Mouse (Mus musculus) embryo, embryonic 9.5 days (tissue): ENCODE data around the gene A930018P22Rik.
"Not testable (repeated sequence)": the region's sequence is repeated elsewhere in the genome, so short reads cannot be mapped to it uniquely, and the experiment has no call there.

Experiments
- DNase-seq: peaks from one replicate; pipeline ENCODE4 v3.0.0-alpha.2; 2017; ENCODE audit errors: extremely low spot score

Gene A930018P22Rik

GRCm38 (mm10) chr2:104122505-104123378, at the start of gene A930018P22Rik:
A930018P22Rik (plus strand) TSS chr2:104122769.
- peak; percentile 94 for DNase-seq

GRCm38 (mm10) chr2:104078285-104078684, 44.3 kb upstream of the A930018P22Rik start:
- not testable (repeated sequence) for DNase-seq

GRCm38 (mm10) chr2:104081436-104082050, 41.0 kb upstream of the A930018P22Rik start:
- not testable (repeated sequence) for DNase-seq

DNA sequence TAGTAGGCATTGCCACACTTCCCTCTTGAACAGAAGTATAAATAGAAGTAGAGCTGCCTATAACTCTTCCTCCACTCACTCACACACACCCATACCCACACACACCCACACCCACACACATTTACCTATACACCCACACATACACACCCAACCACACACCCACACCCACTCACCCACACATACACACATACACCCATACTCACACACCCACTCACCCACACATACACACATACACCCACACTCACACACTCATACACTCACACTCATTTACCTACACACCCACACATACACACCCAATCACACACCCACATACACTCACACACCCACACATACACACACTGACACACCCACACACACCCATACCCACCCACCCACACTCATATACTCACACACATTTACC, 40.1 kb upstream of the A930018P22Rik start:
- no peak for DNase-seq

- not testable (repeated sequence) for DNase-seq
These were observed 38.5 kb upstream of the A930018P22Rik start for GRCm38 (mm10) chr2:104084027-104084426.

DNA sequence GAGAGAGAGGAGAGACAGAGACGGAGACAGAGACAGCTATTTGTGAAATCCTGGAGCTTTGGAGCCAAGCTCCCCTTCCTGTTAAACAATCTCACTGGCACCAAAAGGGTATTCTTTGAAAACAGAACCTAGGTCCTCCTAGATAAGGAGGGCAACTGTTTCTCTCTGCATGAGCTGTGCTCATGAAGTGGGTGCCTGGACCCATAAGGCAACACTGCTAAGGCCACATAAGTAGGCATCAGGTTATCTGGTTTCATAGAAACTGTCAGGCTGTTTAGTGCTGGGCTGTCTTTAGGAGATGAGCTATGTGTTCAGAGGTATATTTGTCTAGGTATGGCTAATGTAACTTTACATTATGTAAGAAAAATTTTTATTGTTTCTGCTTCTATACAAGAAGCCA, 35.0 kb upstream of the A930018P22Rik start:
- not testable (repeated sequence) for DNase-seq

DNA sequence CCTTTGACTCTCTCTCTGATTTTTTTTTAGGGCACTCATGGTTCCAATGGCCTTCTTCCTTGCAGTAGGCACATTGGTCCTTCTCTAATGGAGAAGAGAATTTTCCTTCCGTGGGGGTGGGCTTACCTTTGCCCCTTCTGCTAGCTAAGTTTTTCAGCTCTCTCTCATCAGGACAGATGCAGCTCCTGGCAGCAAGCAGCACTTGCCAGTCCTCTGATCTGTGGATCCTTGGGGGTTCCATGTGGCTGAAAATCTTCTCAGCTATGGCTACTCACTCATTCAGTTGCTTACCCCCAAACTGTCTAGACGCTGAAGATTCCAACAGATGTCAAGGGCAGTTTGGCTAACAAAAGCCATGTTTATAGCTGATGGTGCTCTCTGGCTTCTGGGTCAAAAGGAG, 29.3 kb upstream of the A930018P22Rik start:
- DNase-seq: no peak

GRCm38 (mm10) chr2:104095741-104096213, 26.8 kb upstream of the A930018P22Rik start, which contains the start of gene Cd59a:
Cd59a (plus strand) TSS chr2:104095801.
- peak; percentile 85 for DNase-seq

- DNase-seq: no peak
These were observed 26.3 kb upstream of the A930018P22Rik start for GRCm38 (mm10) chr2:104096256-104096655.

DNA sequence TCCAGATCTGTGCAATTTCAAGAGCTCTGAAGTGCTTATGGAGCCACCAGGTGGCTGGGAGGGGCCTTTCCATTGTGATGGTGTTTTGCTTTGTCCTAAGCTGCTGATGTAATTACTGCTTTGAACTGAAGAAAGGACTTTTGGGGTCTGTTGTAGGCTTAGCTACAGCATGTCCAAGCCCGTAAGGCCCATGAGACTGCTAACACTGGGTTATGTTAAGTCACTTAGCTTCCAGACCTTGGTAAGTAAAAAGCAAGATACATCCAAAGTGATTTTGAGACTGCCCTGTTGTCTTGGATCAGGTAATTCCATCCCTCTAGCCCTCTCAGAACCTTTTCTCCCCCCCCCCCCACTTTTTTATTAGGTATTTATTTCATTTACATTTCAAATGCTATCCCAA, 25.8 kb upstream of the A930018P22Rik start:
- not testable (repeated sequence) for DNase-seq

- not testable (repeated sequence) for DNase-seq
These were observed 25.2 kb upstream of the A930018P22Rik start for GRCm38 (mm10) chr2:104097396-104097795.

- no peak for DNase-seq
These were observed 23.9 kb upstream of the A930018P22Rik start for GRCm38 (mm10) chr2:104098529-104099230.

GRCm38 (mm10) chr2:104099231-104099585, 23.4 kb upstream of the A930018P22Rik start:
- no peak for DNase-seq

DNA sequence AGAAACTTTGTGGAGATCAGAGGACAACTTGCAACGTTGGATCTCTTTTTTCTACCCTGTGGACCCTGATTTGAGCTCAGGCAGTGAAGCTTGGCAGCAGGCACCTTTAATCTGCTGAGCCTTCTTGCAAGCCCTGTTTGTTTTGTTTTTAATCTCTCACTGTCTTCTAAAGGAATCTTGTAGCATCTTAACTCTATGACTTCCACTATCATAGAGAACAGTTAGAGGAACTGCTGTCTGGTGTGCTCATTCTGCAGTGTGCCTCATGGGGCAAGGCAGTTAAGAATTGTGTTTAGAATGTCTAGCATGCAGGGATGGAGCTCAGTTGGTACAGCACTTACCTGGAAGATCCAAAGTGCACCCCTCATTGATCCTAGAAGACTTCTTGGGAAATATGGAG, 22.6 kb upstream of the A930018P22Rik start:
- DNase-seq: no peak

- DNase-seq: no peak
These were observed 17.8 kb upstream of the A930018P22Rik start for GRCm38 (mm10) chr2:104104800-104105199.

DNA sequence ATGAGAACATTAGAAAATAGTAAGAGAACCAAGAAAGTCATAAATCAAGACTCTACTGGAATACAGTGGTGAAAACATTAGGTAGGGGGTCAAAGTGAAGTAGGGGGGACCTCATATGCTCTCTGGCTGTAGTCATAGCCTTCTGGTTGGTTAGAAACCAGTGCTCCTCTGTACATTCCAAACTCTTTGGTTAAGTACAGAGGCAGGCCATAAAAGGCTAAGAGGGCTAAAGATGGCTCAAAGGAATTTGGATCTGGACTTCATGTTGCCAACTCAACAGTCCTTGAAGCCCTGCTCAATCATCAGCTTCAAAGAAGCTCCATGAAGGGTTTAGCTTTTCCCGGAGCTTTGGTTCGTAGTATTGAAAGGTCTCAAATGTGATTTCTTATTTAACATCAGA, 13.5 kb upstream of the A930018P22Rik start:
- not testable (repeated sequence) for DNase-seq

DNA sequence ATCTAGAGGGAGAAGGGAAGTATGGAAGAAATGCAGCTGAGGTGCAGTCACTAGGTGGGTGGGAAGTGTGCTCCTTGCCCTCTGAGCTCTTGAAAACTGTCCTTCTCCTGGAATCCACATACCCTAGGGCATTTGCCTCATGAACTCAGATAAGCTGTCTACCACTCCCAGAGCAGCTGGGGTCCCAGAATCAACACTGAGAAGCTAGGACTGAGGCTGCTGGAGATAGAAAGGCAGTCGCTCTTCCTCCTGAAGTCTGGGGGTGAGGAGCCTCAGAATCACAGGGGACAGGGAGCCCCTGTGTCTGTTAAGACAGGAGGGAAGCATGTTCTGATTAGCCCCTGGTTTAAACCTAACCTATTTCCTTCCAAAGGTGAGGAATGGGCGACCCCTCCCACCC, 13.0 kb upstream of the A930018P22Rik start:
- no peak for DNase-seq

DNA sequence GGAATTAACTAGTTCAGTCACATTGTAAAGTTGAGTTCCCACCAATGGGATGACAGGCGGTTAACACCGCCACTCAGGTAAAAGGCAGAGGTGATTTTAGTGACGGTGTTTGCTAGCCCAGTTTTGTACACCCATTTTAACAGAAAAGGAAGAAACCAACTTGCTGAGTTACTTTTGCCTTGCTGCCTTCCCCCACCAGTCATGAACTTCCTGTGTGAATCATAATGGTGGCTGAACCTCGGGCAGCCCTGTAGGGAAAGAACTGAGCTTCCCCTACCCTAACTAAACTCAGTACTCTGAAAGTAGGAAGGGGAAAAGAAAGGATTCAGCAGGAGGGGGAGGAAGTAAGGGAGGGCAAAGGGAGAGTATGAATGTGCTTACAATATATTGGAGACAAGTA, 12.5 kb upstream of the A930018P22Rik start:
- DNase-seq: no peak

- DNase-seq: not testable (repeated sequence)
These were observed 11.3 kb upstream of the A930018P22Rik start for GRCm38 (mm10) chr2:104111170-104111797.

DNA sequence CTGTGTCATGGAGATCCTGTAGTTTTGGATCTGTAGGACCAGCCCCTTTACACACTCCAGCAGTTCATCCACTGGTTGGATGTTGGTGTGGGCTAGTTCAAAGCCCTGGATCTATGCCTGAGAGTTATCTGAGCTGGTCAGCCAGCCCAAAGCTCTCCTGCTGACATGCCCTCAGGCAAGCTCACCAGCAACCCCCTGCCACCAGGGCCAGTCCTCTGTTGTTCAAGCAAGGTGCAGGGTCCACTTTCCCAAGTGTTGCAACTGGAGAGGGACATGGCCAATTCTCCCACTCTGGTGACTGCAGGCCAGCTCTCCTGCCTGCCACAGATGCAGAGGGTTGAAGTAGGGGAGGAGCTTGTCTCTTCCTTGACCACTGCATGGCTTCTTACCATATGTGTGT, 9.0 kb upstream of the A930018P22Rik start:
- not testable (repeated sequence) for DNase-seq

- no peak for DNase-seq
These were observed 7.7 kb upstream of the A930018P22Rik start for GRCm38 (mm10) chr2:104114898-104115297.

GRCm38 (mm10) chr2:104117173-104117572, 5.4 kb upstream of the A930018P22Rik start:
- DNase-seq: not testable (repeated sequence)
